ENCODE assay signal across 8 mouse cellular contexts in the genomic region with DNA sequence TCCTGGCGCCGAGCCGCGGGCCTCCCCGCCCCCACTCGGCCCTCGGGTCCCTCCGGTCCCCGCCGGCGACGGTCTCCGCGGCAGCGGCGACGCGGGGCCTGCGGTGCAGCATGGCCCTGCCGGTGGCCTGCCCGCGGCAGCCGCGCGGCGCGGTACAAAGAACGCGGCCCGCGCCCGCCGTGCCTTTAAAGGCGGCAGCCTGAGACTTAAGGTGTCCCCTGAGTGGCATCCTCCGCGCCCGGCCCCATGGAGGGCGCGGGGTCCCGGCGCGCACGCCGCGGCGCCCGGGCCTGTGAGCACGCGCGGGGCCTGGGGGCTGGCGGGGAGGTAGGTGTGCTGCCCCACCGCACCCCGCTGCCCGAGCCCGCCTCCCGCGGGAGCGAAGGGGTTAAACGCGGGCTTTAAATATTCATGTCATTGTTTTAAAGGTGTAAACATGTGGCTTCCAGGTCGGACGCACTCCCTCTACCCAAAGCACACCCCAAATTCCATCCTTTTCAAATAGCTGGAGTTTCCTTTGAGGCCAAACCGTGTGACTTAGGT. TPM values are rescaled to one million over a fixed set of nuclear protein-coding genes. Genes with fewer than 3 reads are reported as not detected.
DNase-seq lines count a peak whose midpoint lies in the region; ATAC-seq and TF ChIP-seq lines count a peak whose summit lies in the region.

No protein-coding gene starts in this region.

- peak overlapping the region; percentile 97 for H3K27ac ChIP-seq in cerebellum, adult 2 months (ENCODE audit: insufficient read depth, low read length)
- peak overlapping the region; percentile 99 for H3K27ac ChIP-seq in forebrain, postnatal 0 days (ENCODE audit: low read depth, low read length)
- H3K27ac ChIP-seq in hindbrain, embryonic 13.5 days: peak overlapping the region; percentile 100

- no peaks in the 10 kb centered on the region for H3K9me3 ChIP-seq in forebrain, postnatal 0 days (ENCODE audit: low read length)
- no peaks in the 10 kb centered on the region for H3K9me3 ChIP-seq in hindbrain, embryonic 13.5 days
- H3K9me3 ChIP-seq in megakaryocyte, embryonic 14.5 days: no peaks in the 10 kb centered on the region

- H3K4me3 ChIP-seq in cerebellum, adult 2 months (replicated peaks; ENCODE audit: insufficient read depth, low read depth, low read length): peak overlapping the region; percentile 99
- H3K4me3 ChIP-seq in forebrain, postnatal 0 days (ENCODE audit: low read depth, low read length): peak overlapping the region; percentile 93
- H3K4me3 ChIP-seq in hindbrain, embryonic 13.5 days: peak overlapping the region; percentile 92
- H3K4me3 ChIP-seq in megakaryocyte, embryonic 14.5 days (replicated peaks): peak overlapping the region; percentile 92

- no peak for TF ChIP-seq POLR2A in cerebellum, adult 2 months (IDR thresholded peaks at IDR 0.05; ENCODE audit: borderline replicate concordance, insufficient read depth, low read length)

- peak; percentile 63 for ATAC-seq in forebrain, postnatal 0 days
- ATAC-seq in hindbrain, embryonic 13.5 days (ENCODE audit: low FRiP score): peak; percentile 52

- peak overlapping the region; percentile 97 for H3K9ac ChIP-seq in forebrain, postnatal 0 days
- peak overlapping the region; percentile 98 for H3K9ac ChIP-seq in hindbrain, embryonic 13.5 days

- TF ChIP-seq CTCF in cerebellum, adult 2 months (IDR thresholded peaks at IDR 0.05; ENCODE audit: borderline replicate concordance, insufficient read depth, low read depth, low read length): no peak
- no peak for TF ChIP-seq CTCF in forebrain, postnatal 0 days (IDR thresholded peaks at IDR 0.05; ENCODE audit: low read depth)

- peaks cover 16% of the 10 kb centered on the region for H3K36me3 ChIP-seq in forebrain, postnatal 0 days (ENCODE audit: insufficient read depth)
- H3K36me3 ChIP-seq in hindbrain, embryonic 13.5 days: peaks cover 22% of the 10 kb centered on the region
- H3K36me3 ChIP-seq in megakaryocyte, embryonic 14.5 days (replicated peaks; ENCODE audit: low read length): peaks cover 27% of the 10 kb centered on the region

- H3K4me2 ChIP-seq in forebrain, postnatal 0 days (ENCODE audit: low read depth): peak overlapping the region; percentile 84
- peak overlapping the region; percentile 69 for H3K4me2 ChIP-seq in hindbrain, embryonic 13.5 days

- WGBS in cerebellum, adult 2 months: under 1% methylated on average over 60 of the region's 63 CpGs
- WGBS in forebrain, postnatal 0 days: under 1% methylated on average over 50 of the region's 63 CpGs
- under 1% methylated on average over 31 of the region's 63 CpGs for WGBS in hindbrain, embryonic 13.5 days

- H3K27me3 ChIP-seq in cerebellum, adult 2 months (ENCODE audit: control insufficient read depth, insufficient read depth, low read length): no peaks in the 10 kb centered on the region
- H3K27me3 ChIP-seq in forebrain, postnatal 0 days (ENCODE audit: insufficient read depth, low read length): no peaks in the 10 kb centered on the region
- no peaks in the 10 kb centered on the region for H3K27me3 ChIP-seq in hindbrain, embryonic 13.5 days
- peaks cover 24% of the 10 kb centered on the region for H3K27me3 ChIP-seq in megakaryocyte, embryonic 14.5 days (replicated peaks)

- DNase-seq in cerebellum, adult 2 months: peak; percentile 76 to 88
- no peak for DNase-seq in cerebellum, adult 8-10 months
- DNase-seq in c-Kit-positive CD71-positive TER-119-negative erythroid progenitor cells, embryonic 14.5 days (ENCODE audit: low read depth): peak; percentile 50
- DNase-seq in forebrain, postnatal 0 days: peak; percentile 58
- peak; percentile 58 to 61 for DNase-seq in left cerebral cortex, adult 8-10 months (ENCODE audit: low spot score in 2 of 2)
- peak; percentile 55 for DNase-seq in spleen, adult 12 weeks (ENCODE audit: low spot score)

- peaks cover 7% of the 10 kb centered on the region for H3K4me1 ChIP-seq in cerebellum, adult 2 months (ENCODE audit: control insufficient read depth, insufficient read depth, low read length)
- H3K4me1 ChIP-seq in forebrain, postnatal 0 days (ENCODE audit: insufficient read depth): peaks cover 4% of the 10 kb centered on the region
- peaks cover 21% of the 10 kb centered on the region for H3K4me1 ChIP-seq in hindbrain, embryonic 13.5 days (replicated peaks)
- peaks cover 29% of the 10 kb centered on the region for H3K4me1 ChIP-seq in megakaryocyte, embryonic 14.5 days

RNA-seq across cellular contexts. Expression of gene Sephs1, which starts 1.0 kb away (rescaled TPM):
- 24.9 and 27.2 TPM in 2 replicates for polyA plus RNA-seq in cerebellum, adult 2 months (2012; rRNA removed)
- 62.0 and 78.4 TPM in 2 replicates for total RNA-seq in forebrain, postnatal 0 days (2014; rRNA removed)
- 35.3 and 40.2 TPM in 2 replicates for polyA plus RNA-seq in forebrain, postnatal 0 days (2015; fragmentation: Nextera tagmentation; extraction: Ambion mirVana)
- 62.4 and 64.9 TPM in 2 replicates for polyA plus RNA-seq in hindbrain, embryonic 13.5 days (2015; fragmentation: Nextera tagmentation; extraction: Ambion mirVana)
- total RNA-seq in left cerebral cortex, adult 8-10 months (2022): 10 to 100 TPM; 19.3 to 26.1 (median 24.4) TPM
- 0.61 and 2.5 TPM in 2 replicates for polyA plus RNA-seq in megakaryocyte, embryonic 14.5 days (2012; ENCODE audit: insufficient read depth, low replicate concordance)

RNA-seq across cellular contexts. Expression of gene Phyh, which starts 36.5 kb away (rescaled TPM):
- polyA plus RNA-seq in cerebellum, adult 2 months (2012; rRNA removed): 139 and 153 TPM in 2 replicates
- 43.3 and 46.7 TPM in 2 replicates for total RNA-seq in forebrain, postnatal 0 days (2014; rRNA removed)
- 65.7 and 80.5 TPM in 2 replicates for polyA plus RNA-seq in forebrain, postnatal 0 days (2015; fragmentation: Nextera tagmentation; extraction: Ambion mirVana)
- 61.7 and 66.0 TPM in 2 replicates for polyA plus RNA-seq in hindbrain, embryonic 13.5 days (2015; fragmentation: Nextera tagmentation; extraction: Ambion mirVana)
- 100 to 1,000 TPM in 3 of 4 experiments, 10 to 100 TPM in 1; 98.6 to 130 (median 108) TPM for total RNA-seq in left cerebral cortex, adult 8-10 months (2022)
- 3.0 TPM in 1 of 2 replicates, not detected in the other for polyA plus RNA-seq in megakaryocyte, embryonic 14.5 days (2012; ENCODE audit: insufficient read depth, low replicate concordance)

Comparison
In these comparisons a context has a peak if more than half of its experiments do, and no peak if none do; other contexts are left out.
1. RNA of gene Phyh, which starts 36.5 kb away (polyA plus RNA-seq): 139 to 153 TPM in cerebellum, adult 2 months, 65.7 to 80.5 TPM in forebrain, postnatal 0 days and 61.7 to 66.0 TPM in hindbrain, embryonic 13.5 days; 3.0 TPM in megakaryocyte, embryonic 14.5 days; every median in the first group is over 10 times any median in the second.
2. Peak in every context shown above with its lines, with median percentiles within 50 percentile points of each other: H3K27ac ChIP-seq and H3K4me3 ChIP-seq.